Mouse (Mus musculus): ENCODE data around the gene Gm20532. TPM values are rescaled to one million over a fixed set of nuclear protein-coding genes. Genes with fewer than 3 reads are reported as not detected.
A peak's percentile ranks its signal among the peaks of the same experiment; 100 is the strongest.
"Not testable (repeated sequence)": the region's sequence is repeated elsewhere in the genome, so short reads cannot be mapped to it uniquely, and the experiment has no call there.

Gm20532 gene
- polyA plus RNA-seq, 1 experiment from 2014 or later: not detected

- no peak for DNase-seq
- no peaks in the 10 kb centered on the region for H3K9me3 ChIP-seq (replicated peaks)
- no peaks in the 10 kb centered on the region for H3K4me1 ChIP-seq (replicated peaks)
- peaks cover 11% of the 10 kb centered on the region for H3K27me3 ChIP-seq
- H3K36me3 ChIP-seq: no peaks in the 10 kb centered on the region
- H3K9ac ChIP-seq: no peak overlapping the region
- 1% methylated on average over 18 of the region's 20 CpGs for WGBS (ENCODE audit: insufficient replicate concordance)
- peak overlapping the region; percentile 50 for H3K4me2 ChIP-seq
- no peak for ATAC-seq (ENCODE audit: low read depth)
- no peak overlapping the region for H3K27ac ChIP-seq
- H3K4me3 ChIP-seq (replicated peaks): no peak overlapping the region
Measured at GRCm38 (mm10) chr2:26661143-26661752, 74.8 kb downstream of the Gm20532 start.

DNA sequence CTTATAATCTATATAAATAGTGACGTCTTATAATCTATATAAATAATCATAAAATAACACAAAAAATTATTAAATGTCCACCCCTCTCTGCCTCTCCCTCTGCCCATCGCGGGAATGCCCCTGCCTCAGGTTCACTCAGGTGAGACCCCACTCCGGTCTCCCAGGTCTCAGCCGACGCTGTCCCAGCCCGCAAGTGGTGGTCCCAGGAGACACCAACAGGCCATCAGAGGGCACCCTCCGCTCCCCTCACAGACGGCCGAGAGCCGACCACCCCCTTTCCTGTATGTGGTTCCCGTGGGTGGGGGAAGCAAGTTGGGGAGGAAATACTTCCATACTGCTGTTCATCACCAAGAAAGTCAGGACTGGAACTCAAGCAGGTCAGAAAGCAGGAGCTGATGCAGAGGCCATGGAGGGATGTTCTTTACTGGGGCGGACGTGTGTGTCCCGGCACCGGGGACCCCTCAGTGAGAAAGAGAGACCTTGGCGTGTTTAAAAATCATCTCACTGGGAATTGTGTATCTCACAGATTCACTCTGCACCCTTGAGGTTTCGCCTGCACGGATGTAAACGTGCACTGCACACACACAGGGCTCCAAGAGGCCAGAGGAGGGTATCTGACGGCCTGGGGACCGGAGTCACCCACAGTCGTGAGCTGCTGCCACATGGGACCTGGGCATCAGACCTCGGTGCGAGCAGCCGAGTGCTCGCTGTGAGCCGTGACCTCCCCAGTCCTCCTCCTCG, 75.5 kb downstream of the Gm20532 start:
- 37% methylated on average over 29 of the region's 29 CpGs for WGBS (ENCODE audit: insufficient replicate concordance)
- H3K4me1 ChIP-seq (replicated peaks): no peaks in the 10 kb centered on the region
- H3K27ac ChIP-seq: no peak overlapping the region
- peaks cover 11% of the 10 kb centered on the region for H3K27me3 ChIP-seq
- DNase-seq (no peak), ATAC-seq (ENCODE audit: low read depth) (no peak)
- no peak overlapping the region for H3K9ac ChIP-seq
- no peaks in the 10 kb centered on the region for H3K9me3 ChIP-seq (replicated peaks)
- H3K4me3 ChIP-seq (replicated peaks): no peak overlapping the region
- no peaks in the 10 kb centered on the region for H3K36me3 ChIP-seq
- peak overlapping the region; percentile 50 for H3K4me2 ChIP-seq

GRCm38 (mm10) chr2:26662509-26662882, 76.1 kb downstream of the Gm20532 start:
- Histone ChIP-seq H3K9ac (no peak overlapping the region), H3K4me1 (replicated peaks) (no peaks in the 10 kb centered on the region), H3K4me2 (no peak overlapping the region), H3K36me3 (no peaks in the 10 kb centered on the region), H3K4me3 (replicated peaks) (no peak overlapping the region), H3K27ac (no peak overlapping the region), H3K27me3 (peaks cover 11% of the 10 kb centered on the region), H3K9me3 (replicated peaks) (no peaks in the 10 kb centered on the region)
- ATAC-seq (ENCODE audit: low read depth): no peak
- WGBS (ENCODE audit: insufficient replicate concordance): 63% methylated on average over 13 of the region's 13 CpGs
- DNase-seq: no peak

DNA sequence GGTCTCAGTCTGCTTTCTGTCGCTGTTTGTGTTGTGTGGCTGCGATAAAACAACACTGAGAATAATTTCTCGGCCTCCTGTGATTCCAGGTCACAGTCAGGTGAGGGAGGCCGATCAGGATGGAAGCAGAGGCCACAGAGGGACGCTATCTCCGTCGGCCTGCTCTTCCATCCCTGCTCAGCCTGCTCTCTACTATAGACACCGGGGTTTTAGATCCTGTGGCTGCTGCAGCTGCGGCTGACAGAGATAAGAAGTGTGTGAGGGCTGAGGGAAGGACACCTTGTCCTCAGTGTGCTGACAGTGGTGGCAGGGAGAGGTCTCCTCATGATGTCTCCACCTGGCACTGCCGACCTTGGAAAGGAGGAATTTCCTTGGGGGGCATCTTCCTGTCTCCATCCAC, 76.7 kb downstream of the Gm20532 start:
- Histone ChIP-seq H3K9ac (no peak overlapping the region), H3K9me3 (replicated peaks) (no peaks in the 10 kb centered on the region), H3K27me3 (peaks cover 11% of the 10 kb centered on the region), H3K4me2 (no peak overlapping the region), H3K4me1 (replicated peaks) (no peaks in the 10 kb centered on the region), H3K4me3 (replicated peaks) (no peak overlapping the region), H3K27ac (no peak overlapping the region), H3K36me3 (no peaks in the 10 kb centered on the region)
- WGBS (ENCODE audit: insufficient replicate concordance): 35% methylated on average over 10 of the region's 10 CpGs
- DNase-seq (no peak), ATAC-seq (ENCODE audit: low read depth) (no peak)

GRCm38 (mm10) chr2:26663551-26663950, 77.1 kb downstream of the Gm20532 start:
- DNase-seq; H3K36me3 ChIP-seq; H3K4me3 ChIP-seq (replicated peaks); H3K4me2 ChIP-seq; H3K27ac ChIP-seq; ATAC-seq (ENCODE audit: low read depth); H3K9me3 ChIP-seq (replicated peaks); H3K4me1 ChIP-seq (replicated peaks); H3K9ac ChIP-seq: not testable (repeated sequence)
- 62% methylated on average over 1 of the region's 1 CpGs for WGBS (ENCODE audit: insufficient replicate concordance)
- peaks cover 11% of the 10 kb centered on the region for H3K27me3 ChIP-seq

DNA sequence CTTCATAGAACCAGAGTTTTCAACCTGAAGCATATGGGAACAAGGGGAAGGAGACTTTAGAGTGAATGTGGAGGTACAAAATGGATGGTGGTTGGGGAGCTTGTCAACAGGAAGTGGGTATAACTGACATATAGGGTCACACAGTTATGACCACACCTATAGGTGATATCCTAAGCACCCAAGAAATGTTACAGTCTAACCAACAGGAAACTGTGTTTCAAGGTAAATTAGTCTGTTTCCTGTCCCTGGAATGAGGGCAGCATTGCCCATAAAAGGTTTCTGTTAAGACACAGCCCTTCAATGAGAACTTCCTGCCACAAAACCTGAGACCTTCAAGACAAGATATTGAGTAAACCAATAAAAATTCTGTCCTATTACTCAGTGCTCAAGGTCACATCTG, 82.3 kb downstream of the Gm20532 start:
- Histone ChIP-seq H3K4me1 (replicated peaks) (no peaks in the 10 kb centered on the region), H3K4me3 (replicated peaks) (no peak overlapping the region), H3K36me3 (no peaks in the 10 kb centered on the region), H3K9me3 (replicated peaks) (no peaks in the 10 kb centered on the region), H3K9ac (no peak overlapping the region), H3K27ac (no peak overlapping the region), H3K27me3 (no peaks in the 10 kb centered on the region), H3K4me2 (no peak overlapping the region)
- ATAC-seq (ENCODE audit: low read depth) (no peak), DNase-seq (no peak)

- no peak within 1 kb of the TSS for H3K4me2 ChIP-seq
- WGBS (ENCODE audit: insufficient replicate concordance): 53% methylated on average over 3 of the region's 3 CpGs
- no peak for DNase-seq
Measured at GRCm38 (mm10) chr2:26671182-26671581, 84.7 kb downstream of the Gm20532 start, which contains the start of gene Lcn4. Gene Lcn4, minus strand, starts transcription at chr2:26671282.

More at GRCm38 (mm10) chr2:26671182-26671581, 84.7 kb downstream of the Gm20532 start, which contains the start of gene Lcn4:
- no peak within 1 kb of the TSS for H3K9ac ChIP-seq
- H3K36me3 ChIP-seq: no peaks in the 10 kb centered on the region
- no peak within 1 kb of the TSS for H3K27ac ChIP-seq
- H3K4me3 ChIP-seq (replicated peaks): no peak within 1 kb of the TSS
- no peaks in the 10 kb centered on the region for H3K4me1 ChIP-seq (replicated peaks)
- H3K27me3 ChIP-seq: no peaks in the 10 kb centered on the region
- no peaks in the 10 kb centered on the region for H3K9me3 ChIP-seq (replicated peaks)
- ATAC-seq (ENCODE audit: low read depth): no peak

MicroRNAs encoded within 50 kb of the gene (microRNA counts, 519-probe panel; counts per million panel counts)
- microRNA mmu-miR-126-3p (6,997 counts per million, percentile 88 among the panel's probes with 10 or more counts), microRNA mmu-miR-126-5p (5,575 counts per million, percentile 66 among the panel's probes with 10 or more counts)

Small RNA genes within 50 kb of the gene (microRNA-seq; reads per million reads assigned to microRNA genes)
- 0.88 reads per million for gene Mir126a
- not detected for gene Mir126b

Other genes starting within 250 kb of the Gm20532 start
- 10.0 and 11.2 TPM in 2 replicates for gene Dnlz, start 234.5 kb upstream of the Gm20532 start, polyA plus RNA-seq (2015; fragmentation: Nextera tagmentation; extraction: Ambion mirVana)
- 1.2 and 1.5 TPM in 2 replicates for gene Card9, start 225.7 kb upstream of the Gm20532 start, polyA plus RNA-seq (2015; fragmentation: Nextera tagmentation; extraction: Ambion mirVana)
- 10.5 and 12.6 TPM in 2 replicates for gene Snapc4, start 206.0 kb upstream of the Gm20532 start, polyA plus RNA-seq (2015; fragmentation: Nextera tagmentation; extraction: Ambion mirVana)
- 47.6 and 52.4 TPM in 2 replicates for gene Entr1, start 197.3 kb upstream of the Gm20532 start, polyA plus RNA-seq (2015; fragmentation: Nextera tagmentation; extraction: Ambion mirVana)
- gene Pmpca, start 197.3 kb upstream of the Gm20532 start, polyA plus RNA-seq (2015; fragmentation: Nextera tagmentation; extraction: Ambion mirVana): 81.5 and 93.2 TPM in 2 replicates
- 6.3 and 7.3 TPM in 2 replicates for gene Inpp5e, start 177.4 kb upstream of the Gm20532 start, polyA plus RNA-seq (2015; fragmentation: Nextera tagmentation; extraction: Ambion mirVana)
- gene Sec16a, start 141.4 kb upstream of the Gm20532 start, polyA plus RNA-seq (2015; fragmentation: Nextera tagmentation; extraction: Ambion mirVana): 6.9 and 8.5 TPM in 2 replicates
- 1.5 and 1.6 TPM in 2 replicates for gene Notch1, start 70.0 kb upstream of the Gm20532 start, polyA plus RNA-seq (2015; fragmentation: Nextera tagmentation; extraction: Ambion mirVana)
- gene Egfl7, start 6.6 kb upstream of the Gm20532 start, polyA plus RNA-seq (2015; fragmentation: Nextera tagmentation; extraction: Ambion mirVana): 69.4 and 79.4 TPM in 2 replicates
- gene Agpat2, start 17.8 kb downstream of the Gm20532 start, polyA plus RNA-seq (2015; fragmentation: Nextera tagmentation; extraction: Ambion mirVana): 30.9 and 32.7 TPM in 2 replicates
- gene Fam69b, start 41.8 kb downstream of the Gm20532 start, polyA plus RNA-seq (2015; fragmentation: Nextera tagmentation; extraction: Ambion mirVana): 2.1 and 2.3 TPM in 2 replicates
- gene Lcn4, start 84.6 kb downstream of the Gm20532 start, polyA plus RNA-seq (2015; fragmentation: Nextera tagmentation; extraction: Ambion mirVana): not detected in 2 replicates